Mouse (Mus musculus) layer of hippocampus, adult 6 months (tissue): ENCODE measurements around the gene Vpreb2. TPM values are rescaled to one million over a fixed set of nuclear protein-coding genes. Genes with fewer than 3 reads are reported as not detected.

Source experiments
- long read RNA-seq, 2 experiments: library from polyadenylated mRNA; unstranded; transcript quantifications; one replicate each; pipeline ENCODE4 v2.0.0; 2019 to 2020
- polyA plus RNA-seq: library from polyadenylated mRNA; unstranded; fragments of <200 nt; fragmentation: Nextera tagmentation; gene quantifications from 2 replicates; pipeline ENCODE4 v1.2.3, GENCODE M21; 2021

Gene Vpreb2
- polyA plus RNA-seq: not detected in 2 replicates
- long read RNA-seq, experiment 1: 0 reads
- long read RNA-seq, experiment 2: 0 reads

GRCm38 (mm10) chr16:17980128-17980527 is at the start of gene Vpreb2:
Gene Vpreb2 (plus strand): TSS chr16:17980428.

Other genes starting within 250 kb of the Vpreb2 start
- 46.8 and 48.5 TPM in 2 replicates for gene Med15, start 247.5 kb upstream of the Vpreb2 start, polyA plus RNA-seq
- 77.4 and 82.5 TPM in 2 replicates for gene Klhl22, start 220.8 kb upstream of the Vpreb2 start, polyA plus RNA-seq
- 0.55 and 1.2 TPM in 2 replicates for gene Scarf2, start 183.1 kb upstream of the Vpreb2 start, polyA plus RNA-seq
- gene B830017H08Rik, start 147.3 kb upstream of the Vpreb2 start, polyA plus RNA-seq: 0.93 and 1.1 TPM in 2 replicates
- gene Car15, start 142.1 kb upstream of the Vpreb2 start, polyA plus RNA-seq: 1.9 and 3.3 TPM in 2 replicates
- gene Gm20518, start 88.8 kb upstream of the Vpreb2 start, polyA plus RNA-seq: 0.11 and 0.40 TPM in 2 replicates
- gene Tssk1, start 86.2 kb upstream of the Vpreb2 start, polyA plus RNA-seq: not detected in 2 replicates
- gene Dgcr2, start 81.9 kb upstream of the Vpreb2 start, polyA plus RNA-seq: 85.0 and 101 TPM in 2 replicates
- gene Tssk2, start 81.8 kb upstream of the Vpreb2 start, polyA plus RNA-seq: not detected in 2 replicates
- 16.4 and 18.7 TPM in 2 replicates for gene Ess2, start 69.1 kb upstream of the Vpreb2 start, polyA plus RNA-seq
- not detected in 2 replicates for gene Gsc2, start 65.4 kb upstream of the Vpreb2 start, polyA plus RNA-seq
- gene Slc25a1, start 52.2 kb upstream of the Vpreb2 start, polyA plus RNA-seq: 64.2 and 74.4 TPM in 2 replicates
- gene Dgcr6, start 72.4 kb downstream of the Vpreb2 start, polyA plus RNA-seq: 158 and 178 TPM in 2 replicates
- 47.9 and 57.4 TPM in 2 replicates for gene Prodh, start 109.8 kb downstream of the Vpreb2 start, polyA plus RNA-seq
- gene Rtn4r, start 147.2 kb downstream of the Vpreb2 start, polyA plus RNA-seq: 10.2 and 12.5 TPM in 2 replicates
- not detected in 2 replicates for gene Ccdc188, start 237.5 kb downstream of the Vpreb2 start, polyA plus RNA-seq